23 mouse cellular contexts compared by ENCODE assay signal in genomic region chr4:56179566-56179965, GRCm38 (mm10).
A peak's percentile ranks its signal among the peaks of the same experiment; 100 is the strongest.
DNase-seq lines count a peak whose midpoint lies in the region; ATAC-seq and TF ChIP-seq lines count a peak whose summit lies in the region.
"Had no signal": no experiment of that assay in that cellular context is flagged by ENCODE, and none has a peak within 500 bp of the region (broad histone marks: within the 10 kb centered on the region; RNA-seq: fewer than 3 reads in every experiment).

No protein-coding gene starts in this region.

- ATAC-seq in forebrain, embryonic 16.5 days: no peak
- ATAC-seq in forebrain, postnatal 0 days: no peak
- no peak for ATAC-seq in midbrain, embryonic 12.5 days (ENCODE audit: low FRiP score, low read depth)
- ATAC-seq in midbrain, postnatal 0 days (ENCODE audit: low FRiP score): no peak
- no peak for ATAC-seq in limb, embryonic 12.5 days (ENCODE audit: insufficient number of reproducible peaks, insufficient read depth, low FRiP score, low TSS enrichment, low read depth)
- ATAC-seq: intestine, embryonic 15.5 days had no signal

- H3K27ac ChIP-seq in forebrain, embryonic 16.5 days (ENCODE audit: low read length): peak overlapping the region; percentile 23; the same call in 1 of the 2 replicates
- no peak overlapping the region for H3K27ac ChIP-seq in forebrain, postnatal 0 days (ENCODE audit: low read depth, low read length)
- peak overlapping the region; percentile 70 for H3K27ac ChIP-seq in midbrain, embryonic 12.5 days (replicated peaks)
- H3K27ac ChIP-seq in midbrain, postnatal 0 days (ENCODE audit: low read depth, low read length): no peak overlapping the region
- H3K27ac ChIP-seq in limb, embryonic 12.5 days: peak overlapping the region; percentile 19; the same call in 1 of the 2 replicates
- H3K27ac ChIP-seq: heart, adult 2 months; heart, embryonic 13.5 days; hindbrain, embryonic 14.5 days; intestine, embryonic 15.5 days; layer of hippocampus, adult 2 months; liver, embryonic 15.5 days; lung, embryonic 15.5 days had no signal

- no peaks in the 10 kb centered on the region for H3K9me3 ChIP-seq in forebrain, embryonic 16.5 days (ENCODE audit: control insufficient read depth, low read length)
- H3K9me3 ChIP-seq in forebrain, postnatal 0 days (ENCODE audit: low read length): no peaks in the 10 kb centered on the region
- H3K9me3 ChIP-seq in midbrain, embryonic 12.5 days: no peaks in the 10 kb centered on the region
- no peaks in the 10 kb centered on the region for H3K9me3 ChIP-seq in midbrain, postnatal 0 days (ENCODE audit: low read length)
- no peaks in the 10 kb centered on the region for H3K9me3 ChIP-seq in limb, embryonic 12.5 days
- H3K9me3 ChIP-seq: forebrain, embryonic 10.5 days; heart, embryonic 13.5 days; intestine, embryonic 15.5 days; liver, embryonic 15.5 days; lung, embryonic 15.5 days had no signal

- no peak overlapping the region for H3K4me3 ChIP-seq in forebrain, embryonic 16.5 days (replicated peaks; ENCODE audit: low read length)
- no peak overlapping the region for H3K4me3 ChIP-seq in forebrain, postnatal 0 days (ENCODE audit: low read depth, low read length)
- H3K4me3 ChIP-seq in midbrain, embryonic 12.5 days: no peak overlapping the region
- H3K4me3 ChIP-seq in midbrain, postnatal 0 days (ENCODE audit: low read depth, low read length): no peak overlapping the region
- H3K4me3 ChIP-seq in limb, embryonic 12.5 days (replicated peaks): no peak overlapping the region
- H3K4me3 ChIP-seq: forebrain, embryonic 10.5 days; heart, adult 2 months; heart, embryonic 13.5 days; intestine, embryonic 15.5 days; layer of hippocampus, adult 2 months; liver, embryonic 15.5 days; lung, embryonic 15.5 days had no signal

- no peak overlapping the region for H3K4me2 ChIP-seq in forebrain, embryonic 16.5 days (ENCODE audit: low read length)
- H3K4me2 ChIP-seq in forebrain, postnatal 0 days (ENCODE audit: low read depth): no peak overlapping the region
- no peak overlapping the region for H3K4me2 ChIP-seq in midbrain, embryonic 12.5 days (replicated peaks)
- H3K4me2 ChIP-seq in midbrain, postnatal 0 days (ENCODE audit: low read depth, low read length, poor library complexity, severe bottlenecking): no peak overlapping the region
- no peak overlapping the region for H3K4me2 ChIP-seq in limb, embryonic 12.5 days
- H3K4me2 ChIP-seq: heart, embryonic 13.5 days; hindbrain, embryonic 14.5 days; intestine, embryonic 15.5 days; liver, embryonic 15.5 days; lung, embryonic 15.5 days had no signal

- H3K36me3 ChIP-seq in forebrain, embryonic 16.5 days (ENCODE audit: control insufficient read depth, insufficient read depth): no peaks in the 10 kb centered on the region
- H3K36me3 ChIP-seq in forebrain, postnatal 0 days (ENCODE audit: insufficient read depth): no peaks in the 10 kb centered on the region
- no peaks in the 10 kb centered on the region for H3K36me3 ChIP-seq in midbrain, embryonic 12.5 days
- H3K36me3 ChIP-seq in midbrain, postnatal 0 days (ENCODE audit: insufficient read depth, low read length): no peaks in the 10 kb centered on the region
- H3K36me3 ChIP-seq in limb, embryonic 12.5 days: no peaks in the 10 kb centered on the region
- H3K36me3 ChIP-seq: forebrain, embryonic 10.5 days; heart, embryonic 13.5 days; intestine, embryonic 15.5 days; liver, embryonic 15.5 days; lung, embryonic 15.5 days had no signal

- peaks cover 7% of the 10 kb centered on the region for H3K4me1 ChIP-seq in forebrain, embryonic 16.5 days (replicated peaks; ENCODE audit: control insufficient read depth, insufficient read depth, low read length)
- H3K4me1 ChIP-seq in forebrain, postnatal 0 days (ENCODE audit: insufficient read depth): no peaks in the 10 kb centered on the region
- peaks cover 6% of the 10 kb centered on the region for H3K4me1 ChIP-seq in midbrain, embryonic 12.5 days
- no peaks in the 10 kb centered on the region for H3K4me1 ChIP-seq in midbrain, postnatal 0 days (ENCODE audit: insufficient read depth, low read length)
- peaks cover 10% of the 10 kb centered on the region for H3K4me1 ChIP-seq in limb, embryonic 12.5 days (replicated peaks)
- H3K4me1 ChIP-seq: intestine, embryonic 15.5 days; liver, embryonic 15.5 days; lung, embryonic 15.5 days had no signal

- no peak for DNase-seq in forebrain, postnatal 0 days
- no peak for DNase-seq in midbrain, postnatal 0 days (ENCODE audit: low spot score)
- no peak for DNase-seq in lung, postnatal 14 days
- DNase-seq in ovary, adult 18-20 months (ENCODE audit: low spot score): no peak
- DNase-seq: adrenal gland, adult 8-10 months; cerebellum, adult 11-12 months; cerebellum, postnatal 10 days; gastrocnemius, postnatal 25 days; heart, adult 2 months; kidney, adult 8-10 months; kidney, postnatal 25 days; liver; lung, postnatal 4 days had no signal

- no peaks in the 10 kb centered on the region for H3K27me3 ChIP-seq in forebrain, embryonic 16.5 days (replicated peaks; ENCODE audit: control insufficient read depth, insufficient read depth, low read length)
- no peaks in the 10 kb centered on the region for H3K27me3 ChIP-seq in forebrain, postnatal 0 days (ENCODE audit: insufficient read depth, low read length)
- H3K27me3 ChIP-seq in midbrain, embryonic 12.5 days: no peaks in the 10 kb centered on the region
- no peaks in the 10 kb centered on the region for H3K27me3 ChIP-seq in midbrain, postnatal 0 days (ENCODE audit: insufficient read depth, low read length)
- no peaks in the 10 kb centered on the region for H3K27me3 ChIP-seq in limb, embryonic 12.5 days
- H3K27me3 ChIP-seq: heart, embryonic 13.5 days; intestine, embryonic 15.5 days; liver, embryonic 15.5 days; lung, embryonic 15.5 days had no signal

- 55% methylated on average over 5 of the region's 5 CpGs for WGBS in forebrain, embryonic 16.5 days
- 43% methylated on average over 5 of the region's 5 CpGs for WGBS in forebrain, postnatal 0 days
- 77% methylated on average over 5 of the region's 5 CpGs for WGBS in midbrain, embryonic 12.5 days
- WGBS in midbrain, postnatal 0 days: 73% methylated on average over 5 of the region's 5 CpGs
- 42% methylated on average over 5 of the region's 5 CpGs for WGBS in limb, embryonic 12.5 days

- no peak overlapping the region for H3K9ac ChIP-seq in forebrain, embryonic 16.5 days (replicated peaks; ENCODE audit: low read depth, low read length)
- H3K9ac ChIP-seq in forebrain, postnatal 0 days: no peak overlapping the region
- H3K9ac ChIP-seq in midbrain, embryonic 12.5 days (replicated peaks): no peak overlapping the region
- H3K9ac ChIP-seq in midbrain, postnatal 0 days (replicated peaks; ENCODE audit: low read length, poor library complexity, severe bottlenecking): no peak overlapping the region
- no peak overlapping the region for H3K9ac ChIP-seq in limb, embryonic 12.5 days (replicated peaks)
- H3K9ac ChIP-seq: heart, embryonic 13.5 days; hindbrain, embryonic 14.5 days; intestine, embryonic 15.5 days; liver, embryonic 15.5 days; lung, embryonic 15.5 days had no signal

- TF ChIP-seq CTCF in forebrain, postnatal 0 days (IDR thresholded peaks at IDR 0.05; ENCODE audit: low read depth): no peak
- no peak for TF ChIP-seq CTCF in midbrain, postnatal 0 days (IDR thresholded peaks at IDR 0.05)

Comparison
In these comparisons a context has a peak if more than half of its experiments do, and no peak if none do; other contexts are left out.
1. H3K27ac ChIP-seq: peak in forebrain, embryonic 16.5 days (single experiment), midbrain, embryonic 12.5 days (single experiment) and limb, embryonic 12.5 days (single experiment); none in forebrain, postnatal 0 days (single experiment) and midbrain, postnatal 0 days (single experiment).